Mouse (Mus musculus) adrenal gland, postnatal 14 days (tissue): ENCODE measurements at regions not wholly inside any gene's neighbourhood (a gene's known extent, or its start where the extent isn't known, plus 50 kb on each side); places are given as distances from the start of the nearest gene placed in this dataset.

Experiments used
- DNase-seq: peaks from one replicate; pipeline ENCODE4 v3.0.0; 2021; ENCODE audit warnings: mixed read lengths

GRCm38 (mm10) chr9:24943830-24944229 is 145.4 kb upstream of the Gm10181 start:
- DNase-seq, result no peak

GRCm38 (mm10) chr9:24952516-24952915 is 136.7 kb upstream of the Gm10181 start:
- DNase-seq, result no peak

GRCm38 (mm10) chr9:24955641-24956040 is 133.6 kb upstream of the Gm10181 start:
- DNase-seq, result no peak

- DNase-seq, result no peak
Observed at GRCm38 (mm10) chr9:24956566-24956965, 132.7 kb upstream of the Gm10181 start.

- DNase-seq, result no peak
Observed at GRCm38 (mm10) chr9:24963290-24963689, 125.9 kb upstream of the Gm10181 start.

- DNase-seq, result no peak
Observed at GRCm38 (mm10) chr9:24967571-24967970, 121.7 kb upstream of the Gm10181 start.

GRCm38 (mm10) chr9:24974021-24974741 is 115.0 kb upstream of the Gm10181 start:
- peak; percentile 55 for DNase-seq

GRCm38 (mm10) chr9:24982796-24983195 is 106.4 kb upstream of the Gm10181 start:
- no peak for DNase-seq

GRCm38 (mm10) chr9:24994491-24994890 is 94.7 kb upstream of the Gm10181 start:
- no peak for DNase-seq

- DNase-seq, result no peak
Observed at GRCm38 (mm10) chr9:25021095-25021691, 68.0 kb upstream of the Gm10181 start.

- DNase-seq, result no peak
Observed at GRCm38 (mm10) chr9:25022439-25022838, 66.8 kb upstream of the Gm10181 start.

- DNase-seq, result no peak
Observed at GRCm38 (mm10) chr9:25024486-25024885, 64.7 kb upstream of the Gm10181 start.

- peak; percentile 61 for DNase-seq
Observed at GRCm38 (mm10) chr9:25027581-25027980, 61.6 kb upstream of the Gm10181 start.

GRCm38 (mm10) chr9:25028305-25028704 is 60.9 kb upstream of the Gm10181 start:
- no peak for DNase-seq

GRCm38 (mm10) chr9:25031466-25031865 is 57.8 kb upstream of the Gm10181 start:
- DNase-seq, result no peak
